Mouse (Mus musculus) ES-Bruce4 (cell line): Measurements from ENCODE around the gene Batf2.

Source experiments
- CTCF ChIP-seq: IDR thresholded peaks from one replicate; pipeline ENCODE4 v1.8.1; 2011; ENCODE audit warnings: low read depth, low read length
- EP300 ChIP-seq: IDR thresholded peaks from 2 replicates; pipeline ENCODE4 v1.6.1; 2011; ENCODE audit warnings: low read depth, low read length; ENCODE audit not compliant: insufficient read depth
- POLR2A ChIP-seq: IDR thresholded peaks from one replicate; pipeline ENCODE4 v1.8.1; 2011; ENCODE audit warnings: low read length; ENCODE audit not compliant: insufficient read depth

- TF ChIP-seq CTCF (no peak), POLR2A (no peak), EP300 (no peak)
These were observed 15.9 kb upstream of the Batf2 start for GRCm38 (mm10) chr19:6124898-6125297.
